Mouse (Mus musculus): Measurements from ENCODE around the gene Slc18a2.

The Slc18a2 gene

GRCm38 (mm10) chr19:59260718-59261442 is at the start of gene Slc18a2:
Gene Slc18a2, plus strand, starts transcription at chr19:59260896.
- DNase-seq: peak; percentile 60

- DNase-seq: no peak
Measured at GRCm38 (mm10) chr19:59216891-59217290, 43.8 kb upstream of the Slc18a2 start.

DNA sequence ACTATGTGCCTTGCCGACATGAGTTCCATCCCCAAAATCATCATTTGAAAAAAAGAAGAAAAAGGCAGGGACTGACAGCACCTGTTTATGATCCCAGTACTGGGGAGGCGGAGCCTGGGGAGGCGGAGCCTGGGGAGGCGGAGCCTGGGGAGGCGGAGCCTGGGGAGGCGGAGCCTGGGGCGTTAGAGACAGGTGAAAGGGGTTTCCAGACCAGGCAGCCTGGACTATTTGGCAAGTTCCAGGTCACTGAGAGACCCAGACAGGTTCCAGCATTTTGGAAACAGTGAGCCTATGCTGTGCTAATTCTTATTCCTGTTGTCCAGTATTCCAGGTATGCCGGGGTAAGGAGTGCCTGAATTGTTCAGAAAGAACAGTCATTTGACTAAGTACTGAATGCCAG is 41.7 kb upstream of the Slc18a2 start, which contains the start of gene Kcnk18:
TSS of gene Kcnk18 (plus strand) at position 224 of the 400 bp plus-strand sequence.
- no peak for DNase-seq

- no peak for DNase-seq
Measured at GRCm38 (mm10) chr19:59221131-59221530, 39.6 kb upstream of the Slc18a2 start.

GRCm38 (mm10) chr19:59228376-59228775 is 32.3 kb upstream of the Slc18a2 start:
- DNase-seq: no peak

GRCm38 (mm10) chr19:59232786-59233185 is 27.9 kb upstream of the Slc18a2 start:
- no peak for DNase-seq

- DNase-seq: no peak
Measured at GRCm38 (mm10) chr19:59235001-59235400, 25.7 kb upstream of the Slc18a2 start.

GRCm38 (mm10) chr19:59236046-59236445 is 24.6 kb upstream of the Slc18a2 start:
- DNase-seq: no peak

DNA sequence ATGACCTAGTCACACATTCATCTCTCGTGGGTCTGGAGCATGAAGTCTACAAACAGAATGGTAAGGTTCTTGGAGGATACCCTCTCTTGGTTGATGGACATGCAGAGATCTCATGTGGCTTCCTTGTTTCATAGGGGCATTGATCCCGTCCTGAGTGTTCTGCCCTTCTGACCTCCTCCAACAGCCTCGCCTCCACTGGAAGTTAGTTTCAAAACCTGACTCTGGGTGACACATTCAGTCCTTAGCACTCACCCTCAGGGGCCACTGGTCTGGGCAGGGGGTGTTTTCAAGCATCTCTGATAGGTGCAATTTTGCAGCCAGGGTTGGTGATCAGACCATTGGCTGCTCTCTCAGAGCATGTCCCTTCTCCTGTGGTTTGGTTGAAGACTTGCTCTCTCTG is 22.1 kb upstream of the Slc18a2 start:
- no peak for DNase-seq

DNA sequence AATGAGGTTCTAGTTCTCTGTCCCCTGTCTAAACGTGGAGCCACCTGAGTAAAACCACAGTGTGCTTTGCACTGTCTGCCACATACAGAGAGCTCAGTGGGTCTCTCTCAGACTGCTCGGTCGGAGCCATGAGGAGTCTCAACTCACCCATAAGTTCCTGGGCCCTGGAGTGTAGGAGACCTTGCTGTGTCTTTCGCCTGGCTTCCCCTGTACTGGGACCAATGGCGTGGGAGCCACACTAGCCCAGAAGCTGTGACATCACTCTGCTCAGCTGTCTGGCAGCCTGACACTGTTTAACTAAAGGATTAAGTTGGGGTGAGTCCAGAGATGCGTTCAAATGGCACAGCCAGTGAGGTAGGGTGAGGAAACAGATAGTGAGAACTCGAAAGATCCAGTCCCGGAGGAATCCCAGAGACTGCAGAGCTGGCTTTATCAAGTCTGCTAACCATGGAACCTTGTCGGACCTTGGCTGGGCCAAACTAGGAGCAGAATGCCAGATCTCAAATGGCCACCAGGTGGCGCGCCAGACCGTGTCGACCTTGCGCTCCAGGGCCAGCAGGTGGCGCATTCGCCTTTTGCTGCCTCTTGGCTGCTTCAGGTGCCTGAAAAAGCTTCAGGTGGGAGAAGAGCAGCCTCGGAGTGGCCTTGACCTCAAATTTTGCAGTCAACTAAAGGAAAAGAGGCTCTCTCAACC is 21.4 kb upstream of the Slc18a2 start:
- peak; percentile 92 for DNase-seq

GRCm38 (mm10) chr19:59241987-59242386 is 18.7 kb upstream of the Slc18a2 start:
- DNase-seq: no peak

GRCm38 (mm10) chr19:59243057-59243456 is 17.6 kb upstream of the Slc18a2 start:
- peak; percentile 34 for DNase-seq

- no peak for DNase-seq
Measured at GRCm38 (mm10) chr19:59248144-59248543, 12.6 kb upstream of the Slc18a2 start.

- peak; percentile 53 for DNase-seq
Measured at GRCm38 (mm10) chr19:59248553-59249286, 12.0 kb upstream of the Slc18a2 start.

DNA sequence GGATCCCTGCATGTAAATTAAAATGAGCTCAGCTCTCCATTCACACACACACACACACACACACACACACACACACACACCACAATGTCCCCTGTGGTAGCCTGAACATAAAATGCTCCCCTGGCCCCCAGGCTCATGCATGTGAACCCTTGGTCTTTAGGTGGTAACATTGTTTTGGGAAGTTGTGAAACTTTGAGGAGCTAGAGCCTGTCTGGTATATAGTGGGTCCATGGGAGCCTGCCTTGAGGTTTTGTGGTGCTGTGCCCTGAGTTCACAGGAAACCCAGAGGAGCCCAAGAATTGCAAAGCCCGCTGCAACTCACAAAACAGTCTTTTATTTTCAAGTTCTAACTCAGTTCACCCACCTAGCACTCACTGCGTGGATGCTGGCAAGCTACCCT is 8.0 kb upstream of the Slc18a2 start:
- no peak for DNase-seq

GRCm38 (mm10) chr19:59259633-59260032 is 1.1 kb upstream of the Slc18a2 start:
- no peak for DNase-seq

GRCm38 (mm10) chr19:59261604-59262003 is 908 bp downstream of the Slc18a2 start:
- no peak for DNase-seq

DNA sequence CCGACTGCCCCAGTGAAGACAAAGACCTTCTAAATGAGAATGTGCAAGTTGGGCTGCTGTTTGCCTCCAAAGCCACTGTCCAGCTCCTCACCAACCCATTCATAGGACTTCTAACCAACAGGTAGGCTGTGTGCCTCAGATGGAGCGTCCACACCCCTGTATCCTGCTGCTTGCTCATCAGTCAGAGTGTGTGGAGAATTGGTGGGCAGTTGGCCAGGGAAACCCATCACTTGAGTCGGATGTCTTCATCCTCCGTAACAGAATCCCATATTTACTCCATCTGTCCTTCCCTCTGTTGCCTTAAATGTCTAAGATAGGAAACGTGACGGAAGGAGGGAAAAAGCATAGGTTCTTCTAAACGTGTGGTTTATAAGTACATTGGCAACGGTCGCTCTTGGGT is 2.5 kb downstream of the Slc18a2 start:
- DNase-seq: no peak

GRCm38 (mm10) chr19:59264838-59265532 is 4.3 kb downstream of the Slc18a2 start:
- no peak for DNase-seq

GRCm38 (mm10) chr19:59265907-59266306 is 5.2 kb downstream of the Slc18a2 start:
- DNase-seq: no peak

- DNase-seq: no peak
Measured at GRCm38 (mm10) chr19:59267417-59267963, 6.8 kb downstream of the Slc18a2 start.

- DNase-seq: no peak
Measured at GRCm38 (mm10) chr19:59273190-59273589, 12.5 kb downstream of the Slc18a2 start.

GRCm38 (mm10) chr19:59276354-59276753 is 15.7 kb downstream of the Slc18a2 start:
- no peak for DNase-seq

Data from thymus, postnatal 4 days (tissue).